ENCODE assay signal across 12 mouse cellular contexts in the genomic region with DNA sequence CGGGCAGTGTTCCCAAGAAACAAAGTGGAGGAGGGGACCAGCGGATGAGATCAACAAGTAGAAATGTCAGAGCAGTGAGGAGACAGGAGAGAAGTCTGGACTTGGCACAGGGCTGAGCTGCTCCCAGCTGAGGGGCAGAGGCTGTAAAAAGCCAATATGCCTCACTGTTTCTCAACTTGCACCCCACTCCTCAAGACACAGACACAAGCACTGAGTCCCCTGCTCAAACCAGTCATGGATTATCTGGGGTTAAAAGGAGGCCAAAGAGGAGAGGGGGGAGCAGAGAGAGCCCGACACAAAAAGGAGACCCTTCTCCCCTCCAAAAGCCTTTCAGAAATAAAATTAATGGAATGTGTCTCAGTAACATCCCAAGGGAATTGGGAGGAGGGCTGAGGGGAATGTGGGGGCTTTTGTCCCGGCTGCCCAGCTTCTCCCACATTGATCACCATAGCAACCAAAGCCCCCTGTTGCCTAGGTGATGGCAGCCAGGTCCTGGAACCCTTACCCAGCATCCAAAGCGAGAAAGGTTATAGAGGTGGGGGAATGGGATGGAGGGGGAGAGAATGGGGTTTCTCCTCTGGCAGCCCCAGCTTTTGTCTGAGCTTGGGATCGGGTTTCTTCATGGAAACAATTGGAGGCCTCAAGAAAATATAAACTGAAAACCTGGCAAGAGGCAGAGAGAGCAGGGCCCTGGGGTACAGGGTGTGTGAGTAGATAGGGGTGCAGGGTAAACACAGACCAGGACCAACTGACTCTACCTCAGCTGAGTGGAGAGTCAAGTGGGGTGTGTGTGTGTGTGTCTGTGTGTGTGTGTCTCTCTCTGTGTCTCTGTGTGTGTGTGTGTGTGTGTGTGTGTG. TPM values are rescaled to one million over a fixed set of nuclear protein-coding genes. Genes with fewer than 3 reads are reported as not detected.
DNase-seq lines count a peak whose midpoint lies in the region; ATAC-seq and TF ChIP-seq lines count a peak whose summit lies in the region.
"Had no signal": no experiment of that assay in that cellular context is flagged by ENCODE, and none has a peak within 500 bp of the region (broad histone marks: within the 10 kb centered on the region; RNA-seq: fewer than 3 reads in every experiment).

No protein-coding gene starts in this region.

- no peak for ATAC-seq in heart, embryonic 13.5 days (ENCODE audit: extremely low read depth, insufficient number of reproducible peaks, low FRiP score, low TSS enrichment)
- peak; percentile 75 for ATAC-seq in hindbrain, embryonic 14.5 days (ENCODE audit: low FRiP score)
- ATAC-seq in intestine, postnatal 0 days, result no peak

- H3K27me3 ChIP-seq in heart, embryonic 13.5 days (replicated peaks), result no peaks in the 10 kb centered on the region
- no peaks in the 10 kb centered on the region for H3K27me3 ChIP-seq in embryonic facial prominence, embryonic 10.5 days (replicated peaks; ENCODE audit: low read depth, poor library complexity, severe bottlenecking)
- H3K27me3 ChIP-seq in hindbrain, embryonic 14.5 days (ENCODE audit: control insufficient read depth, insufficient read depth, low read length), result no peaks in the 10 kb centered on the region
- no peaks in the 10 kb centered on the region for H3K27me3 ChIP-seq in intestine, postnatal 0 days (replicated peaks; ENCODE audit: control insufficient read depth, insufficient read depth, low read length)

- H3K9me3 ChIP-seq in heart, embryonic 13.5 days, result no peaks in the 10 kb centered on the region
- no peaks in the 10 kb centered on the region for H3K9me3 ChIP-seq in embryonic facial prominence, embryonic 10.5 days
- H3K9me3 ChIP-seq in hindbrain, embryonic 14.5 days (ENCODE audit: control insufficient read depth, low read length), result no peaks in the 10 kb centered on the region
- no peaks in the 10 kb centered on the region for H3K9me3 ChIP-seq in intestine, postnatal 0 days (ENCODE audit: control insufficient read depth)

- no peak overlapping the region for H3K4me3 ChIP-seq in heart, embryonic 13.5 days
- H3K4me3 ChIP-seq in embryonic facial prominence, embryonic 10.5 days, result peak overlapping the region; percentile 37
- H3K4me3 ChIP-seq in hindbrain, embryonic 14.5 days (replicated peaks; ENCODE audit: low read length), result no peak overlapping the region
- H3K4me3 ChIP-seq in intestine, postnatal 0 days (ENCODE audit: low read depth, low read length), result no peak overlapping the region

- H3K36me3 ChIP-seq in heart, embryonic 13.5 days, result peaks cover 13% of the 10 kb centered on the region
- H3K36me3 ChIP-seq in embryonic facial prominence, embryonic 10.5 days (replicated peaks), result peaks cover 61% of the 10 kb centered on the region
- peaks cover 18% of the 10 kb centered on the region for H3K36me3 ChIP-seq in hindbrain, embryonic 14.5 days (replicated peaks; ENCODE audit: control insufficient read depth, insufficient read depth)
- H3K36me3 ChIP-seq in intestine, postnatal 0 days (ENCODE audit: control insufficient read depth, insufficient read depth), result no peaks in the 10 kb centered on the region

- WGBS in heart, embryonic 13.5 days, result 59% methylated on average over 6 of the region's 6 CpGs
- 30% methylated on average over 6 of the region's 6 CpGs for WGBS in embryonic facial prominence, embryonic 10.5 days
- WGBS in hindbrain, embryonic 14.5 days, result 8% methylated on average over 6 of the region's 6 CpGs
- WGBS in intestine, postnatal 0 days, result 57% methylated on average over 6 of the region's 6 CpGs

- no peak overlapping the region for H3K4me2 ChIP-seq in heart, embryonic 13.5 days
- H3K4me2 ChIP-seq in hindbrain, embryonic 14.5 days (replicated peaks), result peak overlapping the region; percentile 36
- no peak overlapping the region for H3K4me2 ChIP-seq in intestine, postnatal 0 days (replicated peaks; ENCODE audit: low read depth)

- H3K4me1 ChIP-seq in heart, embryonic 13.5 days, result peaks cover 40% of the 10 kb centered on the region
- peaks cover 87% of the 10 kb centered on the region for H3K4me1 ChIP-seq in embryonic facial prominence, embryonic 10.5 days
- H3K4me1 ChIP-seq in hindbrain, embryonic 14.5 days (replicated peaks; ENCODE audit: control insufficient read depth, insufficient read depth, low read length), result peaks cover 85% of the 10 kb centered on the region
- no peaks in the 10 kb centered on the region for H3K4me1 ChIP-seq in intestine, postnatal 0 days (replicated peaks; ENCODE audit: control insufficient read depth, insufficient read depth, low read length)

- 0 out of 2 replicates have a peak overlapping the region, but pooled peaks have one; percentile 14 for H3K9ac ChIP-seq in heart, embryonic 13.5 days
- H3K9ac ChIP-seq in hindbrain, embryonic 14.5 days, result peak overlapping the region; percentile 45
- H3K9ac ChIP-seq in intestine, postnatal 0 days (ENCODE audit: low read depth, low read length), result no peak overlapping the region

- DNase-seq in heart, adult 8-10 months (ENCODE audit: low spot score), result no peak
- peak; percentile 84 for DNase-seq in embryonic facial prominence, embryonic 10.5 days (ENCODE audit: low spot score)
- peak; percentile 76 for DNase-seq in hindbrain, embryonic 14.5 days (ENCODE audit: low spot score)
- peak; percentile 86 for DNase-seq in neural tube, embryonic 10.5 days (ENCODE audit: extremely low spot score, low spot score)
- no peak for DNase-seq in urinary bladder, postnatal 14 days (ENCODE audit: low spot score)
- DNase-seq in adrenal gland, adult (ENCODE audit: inconsistent age in 2 of 2, low spot score in 1 of 2), result no peak
- DNase-seq: cerebellum, adult 9-10 months had no signal

- no peak overlapping the region for H3K27ac ChIP-seq in heart, embryonic 13.5 days (replicated peaks)
- peak overlapping the region; percentile 78 for H3K27ac ChIP-seq in embryonic facial prominence, embryonic 10.5 days (replicated peaks)
- peak overlapping the region; percentile 88 for H3K27ac ChIP-seq in hindbrain, embryonic 14.5 days
- no peak overlapping the region for H3K27ac ChIP-seq in intestine, postnatal 0 days (ENCODE audit: low read depth, low read length)
- H3K27ac ChIP-seq: macrophage had no signal

- TF ChIP-seq CTCF in intestine, postnatal 0 days (IDR thresholded peaks at IDR 0.05; ENCODE audit: low read depth), result no peak

RNA-seq across cellular contexts. Expression of a gene that starts 11.4 kb away (rescaled TPM):
- 8.9 and 9.3 TPM in 2 replicates for polyA plus RNA-seq in heart, embryonic 13.5 days (2015; fragmentation: Nextera tagmentation; extraction: Ambion mirVana)
- total RNA-seq in heart, adult 8-10 months (2022), result 1 to 10 TPM in 2 of 4 experiments, under 1 TPM in 2; 0.86 to 1.7 (median 1.1) TPM
- polyA plus RNA-seq in embryonic facial prominence, embryonic 10.5 days (2016; fragmentation: Nextera tagmentation; extraction: Ambion mirVana), result 28.3 and 35.3 TPM in 2 replicates
- polyA plus RNA-seq in hindbrain, embryonic 14.5 days (2014; fragmentation: Nextera tagmentation; extraction: Ambion mirVana), result 48.9 and 49.5 TPM in 2 replicates
- 2.8 and 3.3 TPM in 2 replicates for polyA plus RNA-seq in intestine, postnatal 0 days (2015; fragmentation: Nextera tagmentation; extraction: Ambion mirVana)

RNA-seq across cellular contexts. Expression of a gene that starts 40.5 kb away (rescaled TPM):
- not detected in 2 replicates for polyA plus RNA-seq in heart, embryonic 13.5 days (2015; fragmentation: Nextera tagmentation; extraction: Ambion mirVana)
- total RNA-seq in heart, adult 8-10 months (2022), result not detected
- 4.1 and 4.7 TPM in 2 replicates for polyA plus RNA-seq in embryonic facial prominence, embryonic 10.5 days (2016; fragmentation: Nextera tagmentation; extraction: Ambion mirVana)
- polyA plus RNA-seq in hindbrain, embryonic 14.5 days (2014; fragmentation: Nextera tagmentation; extraction: Ambion mirVana), result 2.7 and 3.6 TPM in 2 replicates
- 0.05 TPM in 1 of 2 replicates, not detected in the other for polyA plus RNA-seq in intestine, postnatal 0 days (2015; fragmentation: Nextera tagmentation; extraction: Ambion mirVana)
- polyA plus RNA-seq: gonadal fat pad, adult 2 months; large intestine, adult 2 months; macrophage had no signal

Comparison
In these comparisons a context has a peak if more than half of its experiments do, and no peak if none do; other contexts are left out.
1. H3K27ac ChIP-seq: peak in embryonic facial prominence, embryonic 10.5 days (single experiment) and hindbrain, embryonic 14.5 days (single experiment); none in heart, embryonic 13.5 days (single experiment) and intestine, postnatal 0 days (single experiment).
2. DNase-seq: peak in embryonic facial prominence, embryonic 10.5 days (single experiment), hindbrain, embryonic 14.5 days (single experiment) and neural tube, embryonic 10.5 days (single experiment); none in heart, adult 8-10 months (single experiment), urinary bladder, postnatal 14 days (single experiment) and adrenal gland, adult (0 of 2).